Mouse (Mus musculus): ENCODE measurements around the gene S1pr4. TPM values are rescaled to one million over a fixed set of nuclear protein-coding genes. Genes with fewer than 3 reads are reported as not detected.

S1pr4 gene
- polyA plus RNA-seq, 1 experiment from 2014 or later = 0.99 TPM

- Histone ChIP-seq H3K9ac (ENCODE audit: low read depth, low read length) (peak overlapping the region; percentile 99), H3K4me3 (ENCODE audit: low read length) (peak overlapping the region; percentile 99), H3K4me2 (ENCODE audit: low read depth, low read length) (peak overlapping the region; percentile 59), H3K27me3 (replicated peaks; ENCODE audit: control insufficient read depth, insufficient read depth, low read length) (no peaks in the 10 kb centered on the region), H3K9me3 (ENCODE audit: control insufficient read depth, low read length) (no peaks in the 10 kb centered on the region), H3K4me1 (ENCODE audit: control insufficient read depth, insufficient read depth, low read length) (peaks cover 40% of the 10 kb centered on the region), H3K36me3 (ENCODE audit: control insufficient read depth, insufficient read depth, low read length) (peaks cover 12% of the 10 kb centered on the region; the same call in 1 of the 2 replicates), H3K27ac (ENCODE audit: low read length) (peak overlapping the region; percentile 88)
- ATAC-seq = no peak
- 51% methylated on average over 10 of the region's 10 CpGs for WGBS
These were observed 41.9 kb upstream of the S1pr4 start for GRCm38 (mm10) chr10:81541803-81542202.

- Histone ChIP-seq H3K36me3 (ENCODE audit: control insufficient read depth, insufficient read depth, low read length) (peaks cover 12% of the 10 kb centered on the region; the same call in 1 of the 2 replicates), H3K4me1 (ENCODE audit: control insufficient read depth, insufficient read depth, low read length) (peaks cover 40% of the 10 kb centered on the region), H3K27me3 (replicated peaks; ENCODE audit: control insufficient read depth, insufficient read depth, low read length) (no peaks in the 10 kb centered on the region), H3K9me3 (ENCODE audit: control insufficient read depth, low read length) (no peaks in the 10 kb centered on the region), H3K9ac (ENCODE audit: low read depth, low read length) (peak overlapping the region; percentile 99), H3K4me3 (ENCODE audit: low read length) (peak overlapping the region; percentile 99), H3K27ac (ENCODE audit: low read length) (peak overlapping the region; percentile 88), H3K4me2 (ENCODE audit: low read depth, low read length) (peak overlapping the region; percentile 59)
- WGBS = 74% methylated on average over 5 of the region's 5 CpGs
- ATAC-seq = no peak
These were observed 41.4 kb upstream of the S1pr4 start for GRCm38 (mm10) chr10:81541363-81541762.

- ATAC-seq = no peak
- H3K27ac ChIP-seq (ENCODE audit: low read length) = peak overlapping the region; percentile 63
- H3K4me3 ChIP-seq (ENCODE audit: low read length) = no peak overlapping the region
- peak overlapping the region; percentile 8; the same call in 1 of the 2 replicates for H3K9ac ChIP-seq (ENCODE audit: low read depth, low read length)
- peaks cover 43% of the 10 kb centered on the region for H3K4me1 ChIP-seq (ENCODE audit: control insufficient read depth, insufficient read depth, low read length)
- H3K4me2 ChIP-seq (ENCODE audit: low read depth, low read length) = no peak overlapping the region
- H3K9me3 ChIP-seq (ENCODE audit: control insufficient read depth, low read length) = no peaks in the 10 kb centered on the region
- no peaks in the 10 kb centered on the region for H3K27me3 ChIP-seq (replicated peaks; ENCODE audit: control insufficient read depth, insufficient read depth, low read length)
- WGBS = 64% methylated on average over 3 of the region's 3 CpGs
- peaks cover 12% of the 10 kb centered on the region; the same call in 1 of the 2 replicates for H3K36me3 ChIP-seq (ENCODE audit: control insufficient read depth, insufficient read depth, low read length)
These were observed 38.6 kb upstream of the S1pr4 start for GRCm38 (mm10) chr10:81538321-81539048.

GRCm38 (mm10) chr10:81537429-81537828, 37.5 kb upstream of the S1pr4 start:
- Histone ChIP-seq H3K4me2 (ENCODE audit: low read depth, low read length) (no peak overlapping the region), H3K27me3 (replicated peaks; ENCODE audit: control insufficient read depth, insufficient read depth, low read length) (no peaks in the 10 kb centered on the region), H3K4me3 (ENCODE audit: low read length) (no peak overlapping the region), H3K27ac (ENCODE audit: low read length) (no peak overlapping the region), H3K36me3 (ENCODE audit: control insufficient read depth, insufficient read depth, low read length) (peaks cover 17% of the 10 kb centered on the region; the same call in 1 of the 2 replicates), H3K9ac (ENCODE audit: low read depth, low read length) (no peak overlapping the region), H3K4me1 (ENCODE audit: control insufficient read depth, insufficient read depth, low read length) (peaks cover 34% of the 10 kb centered on the region), H3K9me3 (ENCODE audit: control insufficient read depth, low read length) (no peaks in the 10 kb centered on the region)
- 82% methylated on average over 2 of the region's 2 CpGs for WGBS
- no peak for ATAC-seq

- ATAC-seq = no peak
- H3K4me3 ChIP-seq (ENCODE audit: low read length) = no peak overlapping the region
- no peak overlapping the region for H3K9ac ChIP-seq (ENCODE audit: low read depth, low read length)
- H3K4me2 ChIP-seq (ENCODE audit: low read depth, low read length) = no peak overlapping the region
- H3K4me1 ChIP-seq (ENCODE audit: control insufficient read depth, insufficient read depth, low read length) = peaks cover 28% of the 10 kb centered on the region
- H3K9me3 ChIP-seq (ENCODE audit: control insufficient read depth, low read length) = no peaks in the 10 kb centered on the region
- WGBS = 78% methylated on average over 6 of the region's 6 CpGs
- peaks cover 18% of the 10 kb centered on the region; the same call in 1 of the 2 replicates for H3K36me3 ChIP-seq (ENCODE audit: control insufficient read depth, insufficient read depth, low read length)
- H3K27me3 ChIP-seq (replicated peaks; ENCODE audit: control insufficient read depth, insufficient read depth, low read length) = no peaks in the 10 kb centered on the region
- no peak overlapping the region for H3K27ac ChIP-seq (ENCODE audit: low read length)
These were observed 36.8 kb upstream of the S1pr4 start for GRCm38 (mm10) chr10:81536734-81537133.

- WGBS = 51% methylated on average over 16 of the region's 16 CpGs
- peaks cover 20% of the 10 kb centered on the region for H3K36me3 ChIP-seq (ENCODE audit: control insufficient read depth, insufficient read depth, low read length)
These were observed 34.9 kb upstream of the S1pr4 start for GRCm38 (mm10) chr10:81534826-81535225.

GRCm38 (mm10) chr10:81526779-81527178, 26.8 kb upstream of the S1pr4 start:
- Histone ChIP-seq H3K9ac (ENCODE audit: low read depth, low read length) (no peak overlapping the region), H3K4me1 (ENCODE audit: control insufficient read depth, insufficient read depth, low read length) (peaks cover 11% of the 10 kb centered on the region), H3K36me3 (ENCODE audit: control insufficient read depth, insufficient read depth, low read length) (peaks cover 20% of the 10 kb centered on the region), H3K4me3 (ENCODE audit: low read length) (no peak overlapping the region), H3K27me3 (replicated peaks; ENCODE audit: control insufficient read depth, insufficient read depth, low read length) (no peaks in the 10 kb centered on the region), H3K4me2 (ENCODE audit: low read depth, low read length) (no peak overlapping the region), H3K9me3 (ENCODE audit: control insufficient read depth, low read length) (no peaks in the 10 kb centered on the region), H3K27ac (ENCODE audit: low read length) (no peak overlapping the region)
- WGBS = 11% methylated on average over 14 of the region's 14 CpGs
- ATAC-seq = peak; percentile 10; the same call in 1 of the 2 replicates

More at GRCm38 (mm10) chr10:81534826-81535225, 34.9 kb upstream of the S1pr4 start:
- Histone ChIP-seq H3K9me3 (ENCODE audit: control insufficient read depth, low read length) (no peaks in the 10 kb centered on the region), H3K4me3 (ENCODE audit: low read length) (no peak overlapping the region), H3K27me3 (replicated peaks; ENCODE audit: control insufficient read depth, insufficient read depth, low read length) (no peaks in the 10 kb centered on the region), H3K4me2 (ENCODE audit: low read depth, low read length) (no peak overlapping the region), H3K27ac (ENCODE audit: low read length) (no peak overlapping the region), H3K4me1 (ENCODE audit: control insufficient read depth, insufficient read depth, low read length) (peaks cover 13% of the 10 kb centered on the region), H3K9ac (ENCODE audit: low read depth, low read length) (no peak overlapping the region)
- ATAC-seq = peak; percentile 37

- 51% methylated on average over 12 of the region's 13 CpGs for WGBS
These were observed 25.2 kb upstream of the S1pr4 start for GRCm38 (mm10) chr10:81525017-81525694.

GRCm38 (mm10) chr10:81524051-81524605, 24.2 kb upstream of the S1pr4 start, which contains the start of gene Gna15:
Gene Gna15, minus strand, starts transcription at chr10:81524225.
- Histone ChIP-seq H3K4me2 (ENCODE audit: low read depth, low read length) (peak within 1 kb of the TSS; percentile 6; the same call in 1 of the 2 replicates), H3K4me3 (ENCODE audit: low read length) (peak within 1 kb of the TSS; percentile 19; the same call in 1 of the 2 replicates), H3K9ac (ENCODE audit: low read depth, low read length) (peak within 1 kb of the TSS; percentile 51; the same call in 1 of the 2 replicates), H3K36me3 (ENCODE audit: control insufficient read depth, insufficient read depth, low read length) (0 out of 2 replicates have a peak, but pooled peaks cover 5% of the 10 kb centered on the region), H3K4me1 (ENCODE audit: control insufficient read depth, insufficient read depth, low read length) (peaks cover 11% of the 10 kb centered on the region), H3K27ac (ENCODE audit: low read length) (peak within 1 kb of the TSS; percentile 54), H3K27me3 (replicated peaks; ENCODE audit: control insufficient read depth, insufficient read depth, low read length) (no peaks in the 10 kb centered on the region), H3K9me3 (ENCODE audit: control insufficient read depth, low read length) (no peaks in the 10 kb centered on the region)
- WGBS = 18% methylated on average over 9 of the region's 9 CpGs
- ATAC-seq = peak; percentile 38; the same call in 1 of the 2 replicates

More at GRCm38 (mm10) chr10:81525017-81525694, 25.2 kb upstream of the S1pr4 start:
- no peak overlapping the region for H3K4me2 ChIP-seq (ENCODE audit: low read depth, low read length)
- no peak for ATAC-seq
- no peaks in the 10 kb centered on the region for H3K27me3 ChIP-seq (replicated peaks; ENCODE audit: control insufficient read depth, insufficient read depth, low read length)
- peaks cover 11% of the 10 kb centered on the region for H3K4me1 ChIP-seq (ENCODE audit: control insufficient read depth, insufficient read depth, low read length)
- H3K9me3 ChIP-seq (ENCODE audit: control insufficient read depth, low read length) = no peaks in the 10 kb centered on the region
- peaks cover 13% of the 10 kb centered on the region for H3K36me3 ChIP-seq (ENCODE audit: control insufficient read depth, insufficient read depth, low read length)
- H3K27ac ChIP-seq (ENCODE audit: low read length) = no peak overlapping the region
- no peak overlapping the region for H3K4me3 ChIP-seq (ENCODE audit: low read length)
- no peak overlapping the region for H3K9ac ChIP-seq (ENCODE audit: low read depth, low read length)

Data from intestine, embryonic 16.5 days (tissue).